Mouse (Mus musculus): ENCODE results near the gene Rgl1.
A peak's percentile ranks its signal among the peaks of the same experiment; 100 is the strongest.

Rgl1 gene

GRCm38 (mm10) chr1:152578108-152578721 lies 187.9 kb downstream of the Rgl1 start:
- DNase-seq: peak; percentile 40

GRCm38 (mm10) chr1:152576614-152577144 lies 189.5 kb downstream of the Rgl1 start:
- peak; percentile 60 for DNase-seq

GRCm38 (mm10) chr1:152575096-152575495 lies 191.1 kb downstream of the Rgl1 start:
- DNase-seq: peak; percentile 60

- DNase-seq: peak; percentile 54
Measured at GRCm38 (mm10) chr1:152573470-152574059, 192.6 kb downstream of the Rgl1 start.

- peak; percentile 30 for DNase-seq
Measured at GRCm38 (mm10) chr1:152572755-152573469, 193.2 kb downstream of the Rgl1 start.

- DNase-seq: no peak
Measured at GRCm38 (mm10) chr1:152571340-152571739, 194.8 kb downstream of the Rgl1 start.

- no peak for DNase-seq
Measured at GRCm38 (mm10) chr1:152570681-152571080, 195.5 kb downstream of the Rgl1 start.

- DNase-seq: no peak
Measured at GRCm38 (mm10) chr1:152563282-152563681, 202.9 kb downstream of the Rgl1 start.

GRCm38 (mm10) chr1:152562877-152563276 lies 203.3 kb downstream of the Rgl1 start:
- DNase-seq: no peak

- DNase-seq: no peak
Measured at GRCm38 (mm10) chr1:152560477-152560876, 205.7 kb downstream of the Rgl1 start.

- peak; percentile 92 for DNase-seq
Measured at GRCm38 (mm10) chr1:152556576-152557281, 209.4 kb downstream of the Rgl1 start.

GRCm38 (mm10) chr1:152555944-152556573 lies 210.1 kb downstream of the Rgl1 start:
- DNase-seq: peak; percentile 95

- peak; percentile 12 for DNase-seq
Measured at GRCm38 (mm10) chr1:152553912-152554547, 212.1 kb downstream of the Rgl1 start.

GRCm38 (mm10) chr1:152550973-152551372 lies 215.2 kb downstream of the Rgl1 start:
- DNase-seq: no peak

- DNase-seq: no peak
Measured at GRCm38 (mm10) chr1:152550544-152550943, 215.6 kb downstream of the Rgl1 start.

GRCm38 (mm10) chr1:152549061-152549738 lies 217.0 kb downstream of the Rgl1 start:
- no peak for DNase-seq

- DNase-seq: no peak
Measured at GRCm38 (mm10) chr1:152543449-152544159, 222.5 kb downstream of the Rgl1 start.

- no peak for DNase-seq
Measured at GRCm38 (mm10) chr1:152542747-152543378, 223.3 kb downstream of the Rgl1 start.

- no peak for DNase-seq
Measured at GRCm38 (mm10) chr1:152540304-152540887, 225.8 kb downstream of the Rgl1 start.

- DNase-seq: no peak
Measured at GRCm38 (mm10) chr1:152538817-152539216, 227.3 kb downstream of the Rgl1 start.

Measured in retina, postnatal 1 day (tissue).